Mouse (Mus musculus) E14TG2a.4 (cell line): ENCODE results near the gene Hist2h2aa1.
A peak's percentile ranks its signal among the peaks of the same experiment; 100 is the strongest.

Source experiments
- CTCF ChIP-seq: conservative IDR thresholded peaks from 2 replicates; pipeline ENCODE4 v1.5.1; 2014; ENCODE audit warnings: low read length
- NANOG ChIP-seq: IDR thresholded peaks from 2 replicates; pipeline ENCODE4 v1.6.1; 2014; ENCODE audit warnings: borderline replicate concordance, low read length, mixed read lengths

GRCm38 (mm10) chr3:96284457-96284856 lies 39.2 kb downstream of the Hist2h2aa1 start:
- TF ChIP-seq CTCF (peak; percentile 44), NANOG (no peak)
